Mouse (Mus musculus) limb, embryonic 11.5 days (tissue): ENCODE data around the gene Gm10073. TPM values are rescaled to one million over a fixed set of nuclear protein-coding genes. Genes with fewer than 3 reads are reported as not detected.

Experiments used
- ATAC-seq: fragments of 200-750 bp; cut with Nextera tagmentation; 2 replicates; pipeline ENCODE4 v1.8.0; 2017; ENCODE audit warnings: low read depth; ENCODE audit not compliant: insufficient number of reproducible peaks, low FRiP score, low TSS enrichment
- DNase-seq: peaks from one replicate; pipeline ENCODE4 v3.0.0-alpha.2; 2015; ENCODE audit warnings: low spot score
- H3K27ac ChIP-seq: fragments of 300-500 bp; sonication (generic); replicated peaks from 2 replicates; pipeline ENCODE4 v1.5.1; 2014; ENCODE audit warnings: low read depth, mild to moderate bottlenecking, low read length
- H3K27me3 ChIP-seq: fragments of 300-500 bp; sonication (generic); 2 replicates; pipeline ENCODE4 v1.6.1; 2014; ENCODE audit warnings: mild to moderate bottlenecking, low read length, mixed read lengths; ENCODE audit not compliant: control insufficient read depth, insufficient read depth
- H3K36me3 ChIP-seq: fragments of 300-500 bp; sonication (generic); 2 replicates; pipeline ENCODE4 v1.6.1; 2014; ENCODE audit warnings: mild to moderate bottlenecking, low read length, moderate library complexity, mixed read lengths; ENCODE audit not compliant: control insufficient read depth, insufficient read depth
- H3K4me1 ChIP-seq: fragments of 300-500 bp; sonication (generic); 2 replicates; pipeline ENCODE4 v1.6.1; 2014; ENCODE audit warnings: low read length, mixed read lengths; ENCODE audit not compliant: control insufficient read depth, insufficient read depth
- H3K4me2 ChIP-seq: fragments of 300-500 bp; sonication (generic); 2 replicates; pipeline ENCODE4 v1.6.1; 2014; ENCODE audit warnings: low read depth, mild to moderate bottlenecking, moderate library complexity; ENCODE audit not compliant: severe bottlenecking
- H3K4me3 ChIP-seq: fragments of 300-500 bp; sonication (generic); 2 replicates; pipeline ENCODE4 v1.5.1; 2014; ENCODE audit warnings: low read depth, low read length
- H3K9ac ChIP-seq: fragments of 300-500 bp; sonication (generic); 2 replicates; pipeline ENCODE4 v1.6.1; 2014; ENCODE audit warnings: mild to moderate bottlenecking, low read length
- H3K9me3 ChIP-seq: fragments of 300-500 bp; sonication (generic); 2 replicates; pipeline ENCODE4 v1.6.1; 2016; ENCODE audit warnings: low read length; ENCODE audit not compliant: control insufficient read depth
- WGBS: fragments of 180-500 bp; shearing (Covaris S2); extraction: QIAGEN DNeasy Blood & Tissue Kit; methylation state at CpG from one replicate; pipeline ENCODE4 v1.1.7; 2014; 5-methylcytosine and 5-hydroxymethylcytosine counted together
- polyA plus RNA-seq: library from polyadenylated mRNA; unstranded; fragments of >200 nt; fragmentation: Nextera tagmentation; extraction: Ambion mirVana; gene quantifications from 2 replicates; pipeline ENCODE4 v1.2.1, GENCODE M21; 2014

The Gm10073 gene
- polyA plus RNA-seq, 1 experiment from 2014 or later, result 4.4 TPM

DNA sequence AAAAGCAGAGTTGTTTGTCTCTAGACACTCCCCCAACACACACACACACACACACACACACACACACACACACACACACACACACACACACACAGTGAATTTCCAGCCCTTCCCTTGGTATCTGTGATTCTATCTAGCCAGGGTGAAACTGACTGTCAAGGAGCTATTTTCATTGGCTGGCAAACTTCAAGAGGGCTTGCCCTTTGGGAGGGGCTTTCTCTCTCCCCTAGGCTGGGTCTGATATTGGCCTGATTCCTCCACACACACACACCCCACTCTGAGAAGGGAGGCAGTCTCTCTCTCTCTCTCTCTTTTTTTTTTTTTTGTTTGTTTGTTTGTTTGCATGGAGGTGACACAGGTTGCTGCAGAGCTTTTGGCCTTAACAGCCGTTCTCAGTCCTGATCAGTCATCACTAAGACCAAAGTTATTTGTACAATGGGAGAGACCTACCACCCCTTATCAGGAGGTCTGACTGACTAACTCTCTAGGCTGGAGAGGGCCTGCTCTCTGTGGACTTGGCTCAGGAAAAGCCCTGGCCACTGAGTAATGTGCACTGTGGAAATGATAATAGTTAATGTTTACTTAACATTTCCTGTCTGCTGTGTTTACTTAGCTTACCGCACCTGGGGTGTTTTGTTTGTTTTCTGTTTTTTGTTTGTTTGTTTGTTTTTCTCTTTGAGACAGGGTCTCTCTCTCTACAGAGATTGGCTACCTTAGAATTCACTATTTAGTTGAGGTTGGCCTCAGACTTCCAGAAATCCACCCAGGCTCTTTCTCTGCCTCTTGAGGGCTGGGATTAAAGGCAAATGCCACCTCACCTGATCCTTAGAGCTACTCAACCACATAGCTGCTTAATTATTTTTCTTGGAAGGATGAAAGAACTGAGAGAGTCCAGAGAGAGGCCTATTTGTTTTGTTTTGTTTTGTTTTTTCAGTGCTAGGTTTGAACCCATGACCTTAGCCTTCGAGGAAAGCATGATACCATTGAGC is 15.5 kb upstream of the Gm10073 start:
- H3K4me2 ChIP-seq, result no peak overlapping the region
- DNase-seq, result no peak
- no peaks in the 10 kb centered on the region for H3K9me3 ChIP-seq
- H3K4me3 ChIP-seq, result no peak overlapping the region
- 72% methylated on average over 3 of the region's 3 CpGs for WGBS
- no peak for ATAC-seq
- H3K4me1 ChIP-seq, result no peaks in the 10 kb centered on the region
- no peaks in the 10 kb centered on the region for H3K36me3 ChIP-seq
- H3K27ac ChIP-seq, result no peak overlapping the region
- no peak overlapping the region for H3K9ac ChIP-seq
- H3K27me3 ChIP-seq, result no peaks in the 10 kb centered on the region

GRCm38 (mm10) chr8:106586896-106587295 is 13.6 kb upstream of the Gm10073 start:
- Histone ChIP-seq H3K4me2 (no peak overlapping the region), H3K9ac (no peak overlapping the region), H3K36me3 (no peaks in the 10 kb centered on the region), H3K9me3 (no peaks in the 10 kb centered on the region), H3K4me1 (no peaks in the 10 kb centered on the region), H3K4me3 (no peak overlapping the region), H3K27me3 (no peaks in the 10 kb centered on the region), H3K27ac (no peak overlapping the region)
- no peak for ATAC-seq
- no peak for DNase-seq
- 87% methylated on average over 8 of the region's 8 CpGs for WGBS

- Histone ChIP-seq H3K4me2 (no peak overlapping the region), H3K4me1 (no peaks in the 10 kb centered on the region), H3K4me3 (no peak overlapping the region), H3K36me3 (no peaks in the 10 kb centered on the region), H3K27ac (no peak overlapping the region), H3K27me3 (no peaks in the 10 kb centered on the region), H3K9ac (no peak overlapping the region), H3K9me3 (no peaks in the 10 kb centered on the region)
- WGBS, result 94% methylated on average over 3 of the region's 3 CpGs
- ATAC-seq, result no peak
- no peak for DNase-seq
These were observed 12.4 kb upstream of the Gm10073 start for GRCm38 (mm10) chr8:106585671-106586037.

GRCm38 (mm10) chr8:106584942-106585670 is 11.8 kb upstream of the Gm10073 start:
- no peak overlapping the region for H3K27ac ChIP-seq
- ATAC-seq, result no peak
- H3K4me2 ChIP-seq, result no peak overlapping the region
- H3K27me3 ChIP-seq, result no peaks in the 10 kb centered on the region
- H3K4me1 ChIP-seq, result no peaks in the 10 kb centered on the region
- DNase-seq, result no peak
- no peaks in the 10 kb centered on the region for H3K36me3 ChIP-seq
- H3K4me3 ChIP-seq, result no peak overlapping the region
- H3K9me3 ChIP-seq, result no peaks in the 10 kb centered on the region
- whole genome bisulfite sequencing, result 67% methylated on average over 11 of the region's 11 CpGs
- H3K9ac ChIP-seq, result no peak overlapping the region

DNA sequence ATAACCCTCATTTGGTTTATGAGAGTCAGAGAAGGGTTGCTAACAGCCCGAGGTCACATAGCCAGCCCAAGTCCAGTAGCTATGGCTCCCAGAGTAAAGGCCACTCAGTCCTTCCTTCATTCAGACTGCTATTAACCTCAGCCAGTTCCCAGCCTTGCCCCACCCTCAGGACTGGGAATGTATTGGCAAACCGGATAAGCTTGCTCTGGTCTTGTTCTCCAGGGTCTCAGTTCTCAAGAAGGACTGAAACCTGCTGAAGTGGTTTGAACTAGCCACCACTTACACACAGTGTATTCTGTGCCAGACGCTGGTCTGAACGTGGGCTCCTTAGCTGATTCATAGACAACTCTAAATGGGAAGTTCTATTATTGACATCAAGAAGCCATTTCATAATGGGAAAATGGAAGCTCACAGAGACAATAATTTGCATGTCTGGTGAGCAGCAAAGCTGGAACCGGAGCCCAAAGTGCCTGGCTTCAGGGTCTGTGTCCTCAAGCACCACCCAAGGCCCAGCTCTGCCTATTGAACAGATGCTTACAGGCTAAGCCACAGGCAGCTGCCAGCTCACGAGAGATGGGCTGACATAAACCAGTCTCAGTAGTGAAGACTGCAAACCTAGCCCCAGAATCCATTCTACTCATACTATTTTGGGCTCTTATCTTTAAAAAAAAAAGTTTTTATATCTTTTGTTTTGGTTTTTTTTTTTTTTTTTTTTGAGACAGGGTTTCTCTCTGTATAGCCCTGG is 8.3 kb upstream of the Gm10073 start:
- 72% methylated on average over 6 of the region's 6 CpGs for WGBS
- DNase-seq, result no peak

DNA sequence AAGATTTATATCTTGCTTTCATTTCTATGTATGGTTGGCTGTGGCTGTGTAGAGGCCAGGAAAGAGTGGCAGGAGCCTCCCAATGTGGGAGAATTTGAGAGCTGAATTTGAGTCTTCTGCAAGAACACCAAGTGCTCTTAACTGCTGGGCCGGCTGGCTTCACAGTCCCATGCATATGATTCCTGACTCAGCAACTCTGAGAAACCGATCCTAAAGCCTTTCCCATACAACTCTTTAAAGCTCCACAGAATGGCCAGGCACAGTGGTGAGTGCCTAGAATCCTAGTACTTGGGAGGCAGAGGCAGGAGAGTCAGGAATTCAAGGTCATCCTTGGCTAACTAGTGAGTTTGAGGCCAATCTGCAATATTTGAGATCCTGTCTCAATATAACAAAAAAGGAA is 6.2 kb upstream of the Gm10073 start:
- no peak overlapping the region for H3K9ac ChIP-seq
- no peak overlapping the region for H3K27ac ChIP-seq
- no peak overlapping the region for H3K4me2 ChIP-seq
- ATAC-seq (no peak), DNase-seq (no peak)
- no peaks in the 10 kb centered on the region for H3K9me3 ChIP-seq
- H3K36me3 ChIP-seq, result no peaks in the 10 kb centered on the region
- H3K4me1 ChIP-seq, result no peaks in the 10 kb centered on the region
- H3K4me3 ChIP-seq, result no peak overlapping the region
- H3K27me3 ChIP-seq, result no peaks in the 10 kb centered on the region
- WGBS, result 84% methylated on average over 2 of the region's 2 CpGs

More for the DNA sequence above, 8.3 kb upstream of the Gm10073 start:
- Histone ChIP-seq H3K27me3 (no peaks in the 10 kb centered on the region), H3K4me2 (no peak overlapping the region), H3K4me1 (no peaks in the 10 kb centered on the region), H3K27ac (no peak overlapping the region), H3K36me3 (no peaks in the 10 kb centered on the region), H3K9ac (no peak overlapping the region), H3K9me3 (no peaks in the 10 kb centered on the region), H3K4me3 (no peak overlapping the region)
- ATAC-seq, result no peak

DNA sequence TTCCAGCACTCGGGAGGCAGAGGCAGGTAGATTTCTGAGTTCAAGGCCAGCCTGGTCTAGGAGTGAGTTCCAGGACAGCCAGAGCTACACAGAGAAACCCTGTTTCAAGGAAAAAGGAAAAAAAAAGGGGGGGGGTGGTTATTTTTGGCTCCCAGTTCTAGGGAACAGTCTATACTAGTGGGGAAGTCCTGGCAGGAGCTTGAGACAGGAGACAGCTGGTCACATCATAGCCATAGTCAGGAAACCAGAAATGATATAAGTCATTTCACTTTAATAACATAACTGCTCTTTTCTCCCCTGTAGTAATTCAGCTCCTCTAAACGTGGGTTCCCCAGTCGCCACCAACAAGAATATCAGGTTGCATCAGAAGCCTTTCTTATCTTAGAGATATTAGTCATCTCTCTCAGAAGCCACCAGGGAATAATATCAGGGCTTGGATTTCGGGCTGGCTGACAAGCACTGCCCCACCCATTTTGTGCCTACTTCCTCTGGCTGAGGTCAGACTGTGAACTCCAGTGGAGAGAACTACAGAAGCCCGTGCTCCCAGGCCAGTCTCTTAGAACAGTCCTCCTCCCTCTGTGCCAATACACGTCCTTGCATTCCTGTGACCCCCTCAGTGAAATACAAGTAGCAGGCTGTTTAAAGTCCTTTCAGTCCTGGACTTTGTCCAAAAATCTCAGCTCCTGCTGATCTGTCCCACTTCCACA is 3.7 kb upstream of the Gm10073 start:
- WGBS, result 46% methylated on average over 6 of the region's 6 CpGs
- Histone ChIP-seq H3K4me2 (no peak overlapping the region), H3K27me3 (no peaks in the 10 kb centered on the region), H3K27ac (no peak overlapping the region), H3K4me1 (no peaks in the 10 kb centered on the region), H3K9ac (no peak overlapping the region), H3K9me3 (no peaks in the 10 kb centered on the region), H3K36me3 (no peaks in the 10 kb centered on the region), H3K4me3 (no peak overlapping the region)
- no peak for ATAC-seq
- no peak for DNase-seq

GRCm38 (mm10) chr8:106574283-106574682 is 1.0 kb upstream of the Gm10073 start:
- Histone ChIP-seq H3K27me3 (no peaks in the 10 kb centered on the region), H3K36me3 (no peaks in the 10 kb centered on the region), H3K9ac (no peak overlapping the region), H3K27ac (no peak overlapping the region), H3K4me3 (no peak overlapping the region), H3K4me2 (no peak overlapping the region), H3K9me3 (no peaks in the 10 kb centered on the region), H3K4me1 (no peaks in the 10 kb centered on the region; the same call in 1 of the 2 replicates)
- 85% methylated on average over 4 of the region's 4 CpGs for WGBS
- no peak for DNase-seq
- no peak for ATAC-seq
